Mouse (Mus musculus): ENCODE measurements at regions not wholly inside any gene's neighbourhood (a gene's known extent, or its start where the extent isn't known, plus 50 kb on each side); places are given as distances from the start of the nearest gene placed in this dataset.

DNA sequence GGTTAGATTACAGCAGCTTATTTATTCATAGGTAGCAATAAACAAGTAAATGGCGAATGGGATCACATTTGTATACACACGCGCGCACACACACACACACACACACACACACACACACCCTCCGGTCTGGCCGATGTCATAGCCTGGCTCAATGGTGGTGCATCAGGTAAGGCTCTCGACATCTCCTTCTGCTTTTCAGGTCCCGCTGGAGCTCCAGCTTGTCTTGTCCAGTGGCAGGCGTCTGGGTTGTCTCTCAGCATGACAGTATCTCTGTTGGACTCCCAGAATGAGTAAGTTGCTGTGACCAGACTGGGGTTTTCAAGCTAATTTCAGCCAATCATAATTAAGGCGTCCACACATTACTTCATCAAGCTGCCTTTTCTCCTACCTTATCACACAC is 131.8 kb downstream of the 1810013L24Rik start:
- Histone ChIP-seq H3K9me3 (0 out of 2 replicates have a peak, but pooled peaks cover 3% of the 10 kb centered on the region), H3K4me2 (replicated peaks) (no peak overlapping the region), H3K36me3 (no peaks in the 10 kb centered on the region), H3K27me3 (no peaks in the 10 kb centered on the region), H3K4me1 (0 out of 2 replicates have a peak, but pooled peaks cover 5% of the 10 kb centered on the region), H3K9ac (replicated peaks) (no peak overlapping the region), H3K4me3 (no peak overlapping the region), H3K27ac (replicated peaks) (no peak overlapping the region)
- WGBS, result 88% methylated on average over 10 of the region's 10 CpGs
- no peak for ATAC-seq (ENCODE audit: low FRiP score, low read depth)

DNA sequence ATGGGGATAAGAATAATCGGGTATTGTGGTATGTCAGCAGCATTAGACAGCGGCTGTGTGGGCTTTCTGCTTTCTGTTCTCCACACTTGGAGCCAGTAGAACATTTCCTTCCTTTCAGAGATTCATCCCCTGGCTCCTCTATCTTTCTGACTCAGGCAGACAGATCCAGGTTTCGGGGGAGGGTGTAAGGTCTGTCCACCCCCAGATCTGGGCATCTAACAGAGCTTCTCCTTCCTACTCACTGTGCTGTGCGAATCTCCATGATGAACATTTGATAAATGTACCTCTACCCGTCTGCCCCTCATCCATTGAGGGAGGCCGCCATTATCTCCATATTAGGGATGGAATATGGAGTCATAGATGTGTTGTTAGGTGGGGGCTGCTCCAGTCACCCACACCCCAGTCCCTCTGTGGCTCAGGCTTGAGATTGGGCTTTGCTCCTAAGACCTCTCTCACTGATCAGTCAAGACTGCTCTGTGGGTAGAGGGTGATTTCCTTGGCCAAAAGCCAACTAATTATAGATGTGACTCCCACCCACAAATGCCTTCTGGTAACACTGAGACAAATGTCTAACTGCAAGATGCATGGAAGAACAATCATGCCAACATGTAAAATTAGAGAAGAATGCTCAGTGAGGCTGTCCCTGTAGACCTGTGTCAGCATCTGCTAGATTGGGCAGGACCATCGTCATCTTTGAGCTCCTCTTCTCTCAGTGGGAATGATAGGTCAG is 163.8 kb downstream of the 1810013L24Rik start:
- 90% methylated on average over 7 of the region's 7 CpGs for WGBS

DNA sequence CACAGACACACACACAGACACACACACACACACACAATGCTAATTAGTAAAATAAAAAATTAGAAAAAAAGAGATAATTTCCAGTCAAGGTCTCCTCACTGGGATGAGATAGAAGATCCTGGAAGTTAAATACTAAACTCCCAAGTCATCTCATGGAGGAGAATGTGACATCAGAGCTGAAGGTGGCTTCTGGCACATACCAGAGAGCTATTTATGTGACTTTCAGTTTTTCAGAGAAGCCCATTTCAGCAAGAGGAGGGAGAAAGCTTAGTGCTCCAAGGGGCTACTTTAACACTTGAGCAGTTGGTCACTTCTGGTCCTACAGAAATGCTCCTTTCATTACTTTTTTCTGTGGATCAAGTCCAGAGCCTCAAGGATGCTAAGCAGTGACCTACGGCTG is 164.6 kb downstream of the 1810013L24Rik start:
- ATAC-seq (ENCODE audit: low FRiP score, low read depth), result no peak
- no peak overlapping the region for H3K4me2 ChIP-seq (replicated peaks)
- H3K9ac ChIP-seq (replicated peaks), result no peak overlapping the region
- no peaks in the 10 kb centered on the region for H3K9me3 ChIP-seq
- no peaks in the 10 kb centered on the region for H3K27me3 ChIP-seq
- no peak overlapping the region for H3K27ac ChIP-seq (replicated peaks)
- 100% methylated on average over 1 of the region's 1 CpGs for WGBS
- H3K36me3 ChIP-seq, result no peaks in the 10 kb centered on the region
- H3K4me3 ChIP-seq, result no peak overlapping the region
- H3K4me1 ChIP-seq, result no peaks in the 10 kb centered on the region

More for the DNA sequence above, 163.8 kb downstream of the 1810013L24Rik start:
- no peak overlapping the region for H3K4me2 ChIP-seq (replicated peaks)
- ATAC-seq (ENCODE audit: low FRiP score, low read depth), result no peak
- no peak overlapping the region for H3K27ac ChIP-seq (replicated peaks)
- no peaks in the 10 kb centered on the region for H3K36me3 ChIP-seq
- H3K9ac ChIP-seq (replicated peaks), result no peak overlapping the region
- H3K4me3 ChIP-seq, result no peak overlapping the region
- no peaks in the 10 kb centered on the region for H3K27me3 ChIP-seq
- no peaks in the 10 kb centered on the region for H3K9me3 ChIP-seq
- no peaks in the 10 kb centered on the region for H3K4me1 ChIP-seq

DNA sequence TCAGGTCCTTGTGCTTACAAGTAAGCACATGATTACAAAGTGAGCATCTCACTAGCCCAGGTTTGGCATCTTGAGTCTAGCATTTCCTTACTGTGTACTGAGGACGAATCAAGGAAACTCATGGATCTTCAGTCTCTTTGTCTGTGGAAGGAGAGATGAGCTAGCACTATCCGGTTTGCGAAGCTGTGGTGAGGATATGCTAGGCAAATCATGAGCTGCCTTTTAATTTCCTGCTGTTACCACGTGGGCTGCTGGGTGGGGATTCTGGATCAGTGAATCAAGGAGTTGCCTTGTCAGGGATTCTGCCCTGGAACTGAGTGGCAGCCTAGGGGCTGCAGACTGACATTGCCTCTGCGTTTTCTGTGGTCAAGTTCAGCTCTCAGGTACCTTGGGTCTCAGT is 167.3 kb downstream of the 1810013L24Rik start:
- ATAC-seq (ENCODE audit: low FRiP score, low read depth), result no peak
- Histone ChIP-seq H3K36me3 (no peaks in the 10 kb centered on the region), H3K27me3 (no peaks in the 10 kb centered on the region), H3K9me3 (no peaks in the 10 kb centered on the region), H3K4me1 (no peaks in the 10 kb centered on the region), H3K27ac (replicated peaks) (no peak overlapping the region), H3K4me2 (replicated peaks) (no peak overlapping the region), H3K4me3 (no peak overlapping the region), H3K9ac (replicated peaks) (no peak overlapping the region)
- whole genome bisulfite sequencing, result 80% methylated on average over 5 of the region's 5 CpGs

DNA sequence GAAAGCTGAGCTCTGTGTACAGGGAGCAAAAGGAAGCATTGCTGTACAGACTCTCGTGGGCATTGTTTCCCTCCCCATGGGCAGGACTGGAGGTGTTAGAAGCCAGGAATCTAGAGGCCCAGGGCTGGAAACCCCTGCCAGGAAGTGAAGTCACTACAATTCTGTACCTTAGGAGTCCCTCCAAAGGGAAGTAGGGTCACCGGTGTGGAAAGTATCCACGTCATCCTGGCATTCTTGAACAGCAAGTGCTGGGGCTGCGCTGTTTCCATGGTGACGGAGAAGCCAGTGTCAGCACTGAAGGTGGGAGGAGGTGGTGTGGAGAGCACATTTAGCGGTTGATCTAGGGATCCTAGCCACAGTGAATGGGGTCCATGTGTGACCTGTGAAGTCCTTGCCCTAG is 174.1 kb downstream of the 1810013L24Rik start:
- Histone ChIP-seq H3K4me1 (peaks cover 6% of the 10 kb centered on the region; the same call in 1 of the 2 replicates), H3K27ac (replicated peaks) (no peak overlapping the region), H3K4me3 (no peak overlapping the region), H3K36me3 (no peaks in the 10 kb centered on the region), H3K9me3 (no peaks in the 10 kb centered on the region), H3K9ac (replicated peaks) (no peak overlapping the region), H3K27me3 (peaks cover 11% of the 10 kb centered on the region; the same call in 1 of the 2 replicates), H3K4me2 (replicated peaks) (no peak overlapping the region)
- ATAC-seq (ENCODE audit: low FRiP score, low read depth), result peak; percentile 41; the same call in 1 of the 2 replicates
- WGBS, result 28% methylated on average over 6 of the region's 6 CpGs

DNA sequence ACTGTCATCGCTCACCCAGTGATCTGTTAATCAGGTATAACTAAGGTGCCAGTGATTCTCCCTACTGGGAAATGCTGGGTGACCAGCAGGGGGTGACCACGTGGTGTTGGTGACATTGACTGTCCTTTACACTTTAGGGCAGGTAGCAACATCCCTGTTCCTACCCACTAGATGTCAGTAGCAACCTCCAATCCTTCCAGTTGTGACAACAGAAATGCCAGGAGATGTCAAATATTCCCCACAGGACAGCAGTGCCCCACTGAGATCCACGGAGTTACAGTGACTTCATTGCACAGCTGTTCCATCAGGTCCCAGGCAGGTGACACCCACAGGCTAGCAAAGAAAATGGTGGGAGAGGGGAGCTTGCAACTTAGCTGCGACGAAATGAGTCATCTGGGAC is 176.0 kb downstream of the 1810013L24Rik start:
- Histone ChIP-seq H3K9me3 (no peaks in the 10 kb centered on the region), H3K4me1 (peaks cover 6% of the 10 kb centered on the region; the same call in 1 of the 2 replicates), H3K4me2 (replicated peaks) (no peak overlapping the region), H3K27me3 (peaks cover 20% of the 10 kb centered on the region), H3K36me3 (no peaks in the 10 kb centered on the region), H3K4me3 (no peak overlapping the region), H3K27ac (replicated peaks) (no peak overlapping the region), H3K9ac (replicated peaks) (no peak overlapping the region)
- ATAC-seq (ENCODE audit: low FRiP score, low read depth), result no peak
- WGBS, result 49% methylated on average over 5 of the region's 5 CpGs

DNA sequence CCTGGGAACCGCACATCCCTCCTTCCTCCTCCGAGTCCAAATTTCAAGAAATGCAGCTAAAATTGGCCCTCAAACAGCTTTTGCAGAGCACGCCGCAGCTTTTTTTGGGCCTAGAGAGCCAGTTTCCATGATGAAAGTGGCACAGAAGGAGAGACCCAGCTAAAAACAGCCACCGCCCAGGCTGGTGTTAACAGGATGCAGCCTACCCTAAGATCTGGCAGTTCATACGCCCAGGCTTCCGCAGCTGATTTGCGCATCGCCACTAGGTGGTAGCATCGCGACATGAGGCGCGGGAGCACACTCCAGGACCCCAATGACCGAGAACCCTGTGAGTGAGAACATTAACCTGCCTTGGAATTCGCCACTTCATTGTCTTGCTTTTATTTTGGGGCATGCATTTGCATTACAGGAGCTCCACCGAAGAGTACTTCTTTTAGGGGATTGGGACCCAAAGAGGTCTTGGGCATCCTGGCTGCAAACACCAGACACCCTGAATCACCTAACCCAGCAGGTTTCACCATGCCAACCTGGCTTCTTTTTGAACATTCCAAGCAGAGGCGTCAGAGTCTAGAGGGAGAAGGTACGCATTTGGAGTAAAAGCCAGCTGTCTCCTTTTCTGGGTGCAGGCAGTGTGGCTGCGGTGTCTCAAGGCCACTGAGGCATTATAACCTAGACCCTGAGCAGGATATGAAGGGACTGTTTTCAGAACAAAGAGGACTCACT is 179.6 kb downstream of the 1810013L24Rik start:
- Histone ChIP-seq H3K4me3 (no peak overlapping the region), H3K27ac (replicated peaks) (no peak overlapping the region), H3K36me3 (no peaks in the 10 kb centered on the region), H3K4me1 (peaks cover 2% of the 10 kb centered on the region; the same call in 1 of the 2 replicates), H3K9me3 (no peaks in the 10 kb centered on the region), H3K4me2 (replicated peaks) (no peak overlapping the region), H3K9ac (replicated peaks) (no peak overlapping the region), H3K27me3 (peaks cover 26% of the 10 kb centered on the region)
- peak; percentile 78 for ATAC-seq (ENCODE audit: low FRiP score, low read depth)
- 23% methylated on average over 19 of the region's 19 CpGs for WGBS

DNA sequence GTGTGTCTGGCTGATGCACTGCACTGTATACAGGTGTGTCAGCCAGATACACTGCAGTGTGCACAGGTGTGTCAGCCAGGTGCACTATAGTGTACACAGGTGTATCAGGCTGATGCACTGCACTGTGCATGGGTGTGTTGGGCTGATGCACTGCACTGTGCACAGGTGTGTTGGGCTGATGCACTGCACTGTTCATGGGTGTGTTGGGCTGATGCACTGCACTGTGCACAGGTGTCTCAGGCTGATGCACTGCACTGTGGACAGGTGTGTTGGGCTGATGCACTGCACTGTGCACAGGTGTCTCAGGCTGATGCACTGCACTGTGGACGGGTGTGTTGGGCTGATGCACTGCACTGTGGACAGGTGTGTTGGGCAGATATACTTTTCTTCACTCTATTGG is 181.2 kb downstream of the 1810013L24Rik start:
- ATAC-seq (ENCODE audit: low FRiP score, low read depth), result no peak
- no peak overlapping the region for H3K4me3 ChIP-seq
- H3K27me3 ChIP-seq, result peaks cover 26% of the 10 kb centered on the region
- H3K27ac ChIP-seq (replicated peaks), result no peak overlapping the region
- no peak overlapping the region for H3K9ac ChIP-seq (replicated peaks)
- H3K36me3 ChIP-seq, result no peaks in the 10 kb centered on the region
- H3K4me1 ChIP-seq, result peaks cover 2% of the 10 kb centered on the region; the same call in 1 of the 2 replicates
- H3K4me2 ChIP-seq (replicated peaks), result no peak overlapping the region
- no peaks in the 10 kb centered on the region for H3K9me3 ChIP-seq
- 83% methylated on average over 1 of the region's 1 CpGs for WGBS

DNA sequence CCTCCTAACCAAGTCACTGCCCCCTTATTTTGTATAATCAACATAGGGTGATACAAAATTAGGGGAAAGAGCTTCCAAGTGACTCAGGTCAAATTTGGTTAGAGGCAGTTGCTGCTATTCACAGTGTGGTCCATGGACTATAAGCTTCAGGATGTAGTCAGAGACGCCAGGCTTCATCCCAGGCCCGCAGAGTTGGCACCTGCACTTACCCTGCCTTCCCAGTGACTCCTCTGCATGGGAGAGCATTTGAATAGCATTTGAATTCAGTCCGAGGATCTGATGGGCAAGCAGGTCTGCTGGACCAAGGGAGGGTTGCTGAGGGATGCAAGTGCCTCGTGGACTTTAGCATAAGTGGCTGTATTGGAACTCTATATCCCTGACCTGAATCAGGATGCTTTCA is 181.8 kb downstream of the 1810013L24Rik start:
- H3K27ac ChIP-seq (replicated peaks), result no peak overlapping the region
- H3K36me3 ChIP-seq, result no peaks in the 10 kb centered on the region
- H3K4me1 ChIP-seq, result 0 out of 2 replicates have a peak, but pooled peaks cover 2% of the 10 kb centered on the region
- no peak overlapping the region for H3K4me3 ChIP-seq
- no peak overlapping the region for H3K4me2 ChIP-seq (replicated peaks)
- 57% methylated on average over 4 of the region's 4 CpGs for WGBS
- ATAC-seq (ENCODE audit: low FRiP score, low read depth), result no peak
- peaks cover 26% of the 10 kb centered on the region for H3K27me3 ChIP-seq
- H3K9ac ChIP-seq (replicated peaks), result no peak overlapping the region
- no peaks in the 10 kb centered on the region for H3K9me3 ChIP-seq

DNA sequence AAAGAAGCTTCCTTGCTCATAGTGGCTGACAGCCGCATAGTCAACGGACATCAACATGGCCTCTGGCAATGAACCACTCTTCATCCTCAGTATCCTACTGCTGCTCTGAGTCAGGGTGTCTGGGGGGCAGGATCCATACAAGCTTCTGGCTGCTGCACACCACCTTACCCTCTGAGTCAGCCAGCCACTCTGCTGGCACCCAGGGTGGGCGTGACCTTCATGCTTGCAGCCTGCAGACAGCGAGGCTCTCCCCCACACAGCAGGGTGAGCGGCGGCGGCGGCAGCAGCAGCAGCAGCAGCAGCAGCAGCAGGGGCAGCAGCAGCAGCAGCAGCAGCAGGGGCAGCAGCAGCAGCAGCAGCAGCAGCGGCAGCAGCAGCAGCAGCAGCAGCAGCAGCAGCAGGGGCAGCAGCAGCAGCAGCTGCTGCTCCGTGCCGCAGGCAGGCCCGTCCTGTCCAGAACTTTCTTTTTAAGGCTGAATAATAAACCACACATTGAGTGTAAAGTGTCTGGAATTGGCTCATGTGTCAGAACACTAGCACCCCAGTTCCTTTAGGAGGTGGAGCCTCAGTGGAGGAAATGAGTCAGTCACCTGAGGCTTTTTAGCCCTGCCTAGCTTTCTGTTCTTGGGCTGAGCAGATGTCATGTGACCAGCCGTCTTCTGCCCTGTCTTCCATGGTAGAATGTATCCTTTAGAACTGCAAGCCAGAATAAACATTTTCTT is 186.3 kb downstream of the 1810013L24Rik start:
- no peak for ATAC-seq (ENCODE audit: low FRiP score, low read depth)
- 77% methylated on average over 13 of the region's 13 CpGs for WGBS
- H3K4me2 ChIP-seq (replicated peaks), result no peak overlapping the region
- H3K9me3 ChIP-seq, result no peaks in the 10 kb centered on the region
- 0 out of 2 replicates have a peak, but pooled peaks cover 5% of the 10 kb centered on the region for H3K4me1 ChIP-seq
- H3K27ac ChIP-seq (replicated peaks), result no peak overlapping the region
- no peak overlapping the region for H3K9ac ChIP-seq (replicated peaks)
- no peaks in the 10 kb centered on the region for H3K36me3 ChIP-seq
- H3K4me3 ChIP-seq, result no peak overlapping the region
- 0 out of 2 replicates have a peak, but pooled peaks cover 4% of the 10 kb centered on the region for H3K27me3 ChIP-seq

DNA sequence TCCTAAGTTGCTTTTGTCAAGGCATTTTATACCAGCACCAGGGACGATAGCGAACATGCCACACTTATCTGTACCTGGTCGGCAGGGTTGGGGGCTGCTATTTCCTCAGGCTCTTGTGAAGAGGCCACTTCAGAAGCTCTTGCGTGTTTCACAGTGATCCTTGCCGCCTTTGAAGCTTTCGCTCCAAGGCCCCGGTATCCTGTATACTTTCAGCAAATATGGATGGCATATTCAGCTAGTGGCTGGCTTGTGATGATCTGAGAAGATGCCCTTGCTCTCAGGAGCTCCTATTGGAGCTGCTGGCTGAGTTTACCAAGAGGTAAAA is 186.8 kb downstream of the 1810013L24Rik start:
- 94% methylated on average over 7 of the region's 7 CpGs for WGBS
- Histone ChIP-seq H3K27ac (replicated peaks) (no peak overlapping the region), H3K9me3 (no peaks in the 10 kb centered on the region), H3K27me3 (no peaks in the 10 kb centered on the region), H3K4me1 (0 out of 2 replicates have a peak, but pooled peaks cover 5% of the 10 kb centered on the region), H3K36me3 (no peaks in the 10 kb centered on the region), H3K4me2 (replicated peaks) (no peak overlapping the region), H3K4me3 (no peak overlapping the region), H3K9ac (replicated peaks) (no peak overlapping the region)
- no peak for ATAC-seq (ENCODE audit: low FRiP score, low read depth)

DNA sequence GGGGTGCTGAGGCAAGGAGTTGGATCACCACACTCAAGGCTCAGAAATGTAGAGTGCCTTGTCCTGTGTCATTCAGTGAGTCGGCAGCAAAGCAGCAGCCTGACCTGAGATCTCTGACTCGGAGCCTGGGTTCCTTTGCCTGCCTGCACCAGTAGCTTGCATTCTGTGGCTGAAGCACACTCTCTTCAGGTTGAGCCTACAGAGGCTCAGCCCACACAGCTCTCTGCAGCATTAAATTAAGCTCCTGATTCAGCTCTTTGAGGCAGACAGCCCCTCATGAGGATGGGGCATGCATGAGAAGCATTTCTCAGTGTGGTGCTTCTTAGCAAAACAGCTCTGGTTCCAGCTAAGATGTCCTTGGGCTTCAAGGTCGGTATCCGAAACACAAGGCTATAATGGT is 200.8 kb downstream of the 1810013L24Rik start:
- H3K36me3 ChIP-seq, result no peaks in the 10 kb centered on the region
- H3K4me2 ChIP-seq (replicated peaks), result no peak overlapping the region
- ATAC-seq (ENCODE audit: low FRiP score, low read depth), result no peak
- H3K4me1 ChIP-seq, result no peaks in the 10 kb centered on the region
- H3K9me3 ChIP-seq, result no peaks in the 10 kb centered on the region
- no peak overlapping the region for H3K27ac ChIP-seq (replicated peaks)
- WGBS, result 85% methylated on average over 4 of the region's 4 CpGs
- no peaks in the 10 kb centered on the region for H3K27me3 ChIP-seq
- H3K4me3 ChIP-seq, result no peak overlapping the region
- H3K9ac ChIP-seq (replicated peaks), result no peak overlapping the region
